Mouse (Mus musculus) liver, embryonic 12.5 days (tissue): ENCODE results near the gene Gm6583. TPM values are rescaled to one million over a fixed set of nuclear protein-coding genes. Genes with fewer than 3 reads are reported as not detected.

Experiments used
- ATAC-seq: fragments of 200-750 bp; cut with Nextera tagmentation; 2 replicates; pipeline ENCODE4 v1.8.0; 2017; ENCODE audit warnings: moderate number of reproducible peaks, mild to moderate bottlenecking, moderate library complexity
- H3K27ac ChIP-seq: fragments of 300-500 bp; sonication (generic); 2 replicates; pipeline ENCODE4 v1.5.1; 2016; ENCODE audit warnings: mild to moderate bottlenecking
- H3K27me3 ChIP-seq: fragments of 300-500 bp; sonication (generic); replicated peaks from 2 replicates; pipeline ENCODE4 v1.6.1; 2016; ENCODE audit warnings: mild to moderate bottlenecking, moderate library complexity
- H3K36me3 ChIP-seq: fragments of 300-500 bp; sonication (generic); 2 replicates; pipeline ENCODE4 v1.6.1; 2016; ENCODE audit warnings: mild to moderate bottlenecking, moderate library complexity
- H3K4me1 ChIP-seq: fragments of 300-500 bp; sonication (generic); 2 replicates; pipeline ENCODE4 v1.6.1; 2016
- H3K4me2 ChIP-seq: fragments of 300-500 bp; sonication (generic); 2 replicates; pipeline ENCODE4 v1.6.1; 2016; ENCODE audit warnings: mild to moderate bottlenecking, moderate library complexity
- H3K4me3 ChIP-seq: fragments of 300-500 bp; sonication (generic); 2 replicates; pipeline ENCODE4 v1.5.1; 2016; ENCODE audit warnings: mild to moderate bottlenecking, moderate library complexity
- H3K9ac ChIP-seq: fragments of 300-500 bp; sonication (generic); 2 replicates; pipeline ENCODE4 v1.6.1; 2016; ENCODE audit warnings: mild to moderate bottlenecking, moderate library complexity
- H3K9me3 ChIP-seq: fragments of 300-500 bp; sonication (generic); replicated peaks from 2 replicates; pipeline ENCODE4 v1.6.1; 2016; ENCODE audit warnings: mild to moderate bottlenecking, moderate library complexity
- WGBS: fragments of 180-500 bp; shearing (Covaris S2); methylation state at CpG from one replicate; pipeline ENCODE4 v1.1.7; 2016; ENCODE audit not compliant: insufficient replicate concordance; 5-methylcytosine and 5-hydroxymethylcytosine counted together
- polyA plus RNA-seq: library from polyadenylated mRNA; unstranded; fragments of >200 nt; fragmentation: Nextera tagmentation; extraction: Ambion mirVana; gene quantifications from 2 replicates; pipeline ENCODE4 v1.2.1, GENCODE M21; 2016

Gm6583 gene
- polyA plus RNA-seq, 1 experiment from 2014 or later, result 0.35 TPM

DNA sequence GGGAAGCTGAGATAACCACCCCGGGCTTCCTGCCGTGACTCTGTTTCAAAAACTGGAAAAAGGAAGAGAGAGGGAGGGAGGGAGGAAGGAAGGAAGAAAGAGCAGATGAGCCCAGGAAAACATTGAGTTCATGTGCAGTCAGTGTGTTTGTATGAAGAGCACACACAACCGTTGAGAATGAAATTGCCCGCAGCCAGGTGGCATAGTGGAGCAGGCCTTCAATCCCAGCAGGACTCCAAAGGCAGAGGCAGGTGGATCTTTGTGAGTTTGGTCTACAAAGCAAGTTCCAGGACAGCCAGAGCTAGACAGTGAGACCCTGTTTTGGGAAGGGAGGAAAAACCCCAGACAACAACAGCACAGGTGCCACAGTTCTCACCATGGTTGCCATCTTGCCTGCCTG lies 11.5 kb upstream of the Gm6583 start:
- peaks cover 82% of the 10 kb centered on the region for H3K36me3 ChIP-seq
- H3K9me3 ChIP-seq, result no peaks in the 10 kb centered on the region
- H3K9ac ChIP-seq, result no peak overlapping the region
- WGBS, result 73% methylated on average over 4 of the region's 4 CpGs
- no peak for ATAC-seq
- H3K27me3 ChIP-seq, result no peaks in the 10 kb centered on the region
- no peak overlapping the region for H3K4me2 ChIP-seq
- H3K4me1 ChIP-seq, result peaks cover 15% of the 10 kb centered on the region; the same call in 1 of the 2 replicates
- no peak overlapping the region for H3K27ac ChIP-seq
- no peak overlapping the region for H3K4me3 ChIP-seq

DNA sequence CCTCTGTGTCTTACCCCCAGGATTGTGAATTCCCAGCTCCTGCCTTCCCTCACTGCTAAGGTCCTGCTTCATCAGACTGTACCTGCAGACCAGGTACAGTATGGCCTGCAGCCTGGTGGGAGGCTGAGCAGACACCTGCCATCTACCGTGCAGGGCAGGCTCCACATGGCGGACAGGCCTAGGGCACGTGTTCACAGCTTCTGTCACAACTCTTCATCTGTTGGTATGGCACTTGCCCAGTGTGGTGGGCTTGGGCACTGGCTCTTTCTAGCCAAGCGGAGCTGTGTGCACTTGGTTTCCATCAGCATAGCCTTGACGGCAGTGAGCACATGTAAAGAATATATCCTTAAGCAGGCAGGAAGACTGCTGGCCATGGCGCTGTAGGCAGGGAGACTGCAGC lies 11.0 kb upstream of the Gm6583 start:
- H3K4me3 ChIP-seq, result no peak overlapping the region
- no peaks in the 10 kb centered on the region for H3K27me3 ChIP-seq
- peaks cover 15% of the 10 kb centered on the region; the same call in 1 of the 2 replicates for H3K4me1 ChIP-seq
- H3K36me3 ChIP-seq, result peaks cover 82% of the 10 kb centered on the region
- 85% methylated on average over 6 of the region's 6 CpGs for WGBS
- peaks cover 4% of the 10 kb centered on the region; the same call in 1 of the 2 replicates for H3K9me3 ChIP-seq
- H3K9ac ChIP-seq, result no peak overlapping the region
- no peak overlapping the region for H3K4me2 ChIP-seq
- H3K27ac ChIP-seq, result no peak overlapping the region
- ATAC-seq, result no peak

DNA sequence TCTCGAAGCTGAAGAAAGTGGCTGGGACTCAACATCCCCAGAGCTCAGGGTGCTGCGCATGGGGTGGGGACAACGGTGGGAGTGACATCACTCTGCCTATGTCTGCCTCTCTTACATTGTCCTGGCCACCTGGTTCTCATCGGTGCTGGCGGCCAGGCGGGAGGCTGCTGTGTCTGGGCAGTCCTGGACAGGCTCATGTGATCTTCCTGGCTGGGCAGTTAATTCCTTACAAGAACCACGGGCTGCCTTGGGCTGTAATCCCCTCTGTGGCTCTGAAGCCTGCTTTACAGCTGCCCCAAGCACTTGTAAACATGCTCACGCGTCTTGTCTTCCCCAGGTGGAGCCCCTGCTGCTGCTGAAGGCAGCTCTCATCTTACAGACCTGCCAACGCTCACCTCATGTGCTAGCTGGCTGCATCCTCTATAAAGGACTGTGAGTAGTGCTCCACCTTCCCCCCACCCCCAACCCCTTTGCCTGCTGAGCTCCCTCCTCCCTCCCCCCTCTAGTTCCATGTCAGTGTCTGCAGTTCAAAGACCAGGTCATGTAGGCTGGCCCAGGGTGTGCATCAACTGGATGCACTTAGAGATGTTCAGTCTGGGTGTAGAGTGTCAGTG lies 8.5 kb upstream of the Gm6583 start:
- no peaks in the 10 kb centered on the region for H3K27me3 ChIP-seq
- H3K27ac ChIP-seq, result no peak overlapping the region
- 87% methylated on average over 10 of the region's 10 CpGs for WGBS
- H3K4me1 ChIP-seq, result peaks cover 28% of the 10 kb centered on the region
- ATAC-seq, result no peak
- H3K9me3 ChIP-seq, result peaks cover 4% of the 10 kb centered on the region; the same call in 1 of the 2 replicates
- H3K4me2 ChIP-seq, result no peak overlapping the region
- H3K4me3 ChIP-seq, result no peak overlapping the region
- no peak overlapping the region for H3K9ac ChIP-seq
- peaks cover 63% of the 10 kb centered on the region for H3K36me3 ChIP-seq

DNA sequence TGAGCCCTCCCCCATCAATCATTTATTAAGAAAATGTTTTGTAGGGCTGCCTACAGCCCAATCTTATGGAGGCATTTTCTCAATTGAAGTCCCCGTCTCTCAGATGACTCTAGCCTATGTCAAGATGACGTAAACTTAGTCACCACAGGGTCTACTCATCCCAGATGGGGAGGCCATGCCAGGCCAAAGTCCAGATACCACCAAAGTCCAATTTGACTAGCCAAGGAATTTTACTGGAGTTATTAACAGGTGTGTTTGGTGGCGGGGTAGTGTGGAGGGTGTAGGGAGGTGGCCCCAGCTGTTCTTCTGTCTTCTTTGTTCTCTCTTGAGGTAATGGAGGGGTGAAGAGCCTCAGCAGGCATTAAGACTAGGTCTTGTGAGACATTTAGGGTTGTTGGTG lies 4.2 kb upstream of the Gm6583 start:
- peak overlapping the region; percentile 64 for H3K4me2 ChIP-seq
- peaks cover 4% of the 10 kb centered on the region; the same call in 1 of the 2 replicates for H3K9me3 ChIP-seq
- no peaks in the 10 kb centered on the region for H3K27me3 ChIP-seq
- ATAC-seq, result peak; percentile 4; the same call in 1 of the 2 replicates
- 77% methylated on average over 3 of the region's 3 CpGs for WGBS
- H3K4me3 ChIP-seq, result 0 out of 2 replicates have a peak overlapping the region, but pooled peaks have one; percentile 23
- H3K27ac ChIP-seq, result peak overlapping the region; percentile 91
- H3K9ac ChIP-seq, result 0 out of 2 replicates have a peak overlapping the region, but pooled peaks have one; percentile 51
- peaks cover 66% of the 10 kb centered on the region for H3K4me1 ChIP-seq
- H3K36me3 ChIP-seq, result peaks cover 66% of the 10 kb centered on the region

DNA sequence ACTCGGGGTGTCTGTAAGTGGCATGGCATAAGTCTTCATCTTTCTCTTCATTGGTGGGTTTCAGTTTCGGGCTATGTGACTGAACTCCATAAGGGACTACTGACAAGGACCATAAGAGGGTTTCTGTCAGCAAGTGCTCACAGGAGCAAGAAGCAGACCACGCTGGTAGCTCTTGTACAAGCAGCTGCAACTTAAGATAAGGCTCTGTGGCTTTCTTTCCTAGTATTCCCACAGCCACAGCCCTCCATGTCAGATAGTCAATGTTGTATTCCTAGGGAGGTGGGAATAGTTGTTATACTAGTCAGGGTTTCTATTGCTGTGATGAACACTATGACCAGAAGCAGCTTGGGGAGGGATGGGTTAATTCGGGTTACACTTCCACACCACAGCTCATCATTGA lies 3.7 kb upstream of the Gm6583 start:
- H3K4me1 ChIP-seq, result peaks cover 70% of the 10 kb centered on the region
- peak; percentile 91 for ATAC-seq
- H3K27ac ChIP-seq, result peak overlapping the region; percentile 91

DNA sequence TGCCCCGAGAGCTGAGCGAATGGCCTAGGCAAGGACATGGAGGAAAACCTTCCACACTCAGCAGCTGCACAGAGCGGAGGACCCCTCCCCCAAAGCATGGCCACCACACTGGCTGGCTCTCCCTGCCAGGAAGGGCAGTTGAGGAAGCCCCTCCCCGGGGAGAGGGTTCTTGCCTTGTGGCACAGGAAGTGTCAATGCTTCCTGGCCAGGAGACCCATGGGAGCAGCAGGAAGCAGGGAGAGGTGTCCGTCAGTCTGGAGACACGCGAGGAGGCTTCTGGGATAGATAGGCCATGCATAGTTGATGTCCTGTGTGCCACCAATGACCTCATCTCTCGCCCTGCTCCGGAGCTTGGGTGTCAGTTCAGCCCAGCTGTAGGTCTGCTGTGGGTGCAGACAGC lies 489 bp upstream of the Gm6583 start:
- H3K27ac ChIP-seq, result peak overlapping the region; percentile 42; the same call in 1 of the 2 replicates
- 66% methylated on average over 9 of the region's 9 CpGs for WGBS

More for the DNA sequence above, 3.7 kb upstream of the Gm6583 start:
- H3K9me3 ChIP-seq, result peaks cover 4% of the 10 kb centered on the region; the same call in 1 of the 2 replicates
- peak overlapping the region; percentile 64 for H3K4me2 ChIP-seq
- peaks cover 66% of the 10 kb centered on the region for H3K36me3 ChIP-seq
- H3K4me3 ChIP-seq, result peak overlapping the region; percentile 23
- H3K27me3 ChIP-seq, result no peaks in the 10 kb centered on the region
- 17% methylated on average over 4 of the region's 4 CpGs for WGBS
- peak overlapping the region; percentile 51 for H3K9ac ChIP-seq

DNA sequence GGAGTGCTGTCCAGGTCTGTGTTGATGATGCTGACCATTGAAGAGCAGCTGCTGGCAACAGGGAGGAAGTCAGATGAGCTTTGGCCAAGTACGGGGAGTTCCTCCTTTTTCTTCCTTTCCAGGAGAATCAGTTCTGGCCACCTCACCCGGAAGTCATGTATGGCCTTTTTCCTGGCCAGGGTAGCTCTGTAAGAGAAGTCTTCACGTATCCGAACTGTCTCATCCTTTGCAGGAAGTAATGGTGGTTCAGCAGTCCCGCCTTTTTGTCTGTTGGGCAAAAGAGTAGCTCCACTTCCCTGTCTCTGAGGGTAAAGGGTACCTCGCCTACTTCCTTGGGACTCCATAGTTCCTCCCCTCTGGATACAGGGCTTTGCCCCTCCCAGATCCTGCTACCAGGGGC lies 340 bp downstream of the Gm6583 start:
- Histone ChIP-seq H3K4me3 (no peak overlapping the region), H3K4me2 (peak overlapping the region; percentile 24; the same call in 1 of the 2 replicates), H3K9ac (no peak overlapping the region), H3K27ac (0 out of 2 replicates have a peak overlapping the region, but pooled peaks have one; percentile 42), H3K4me1 (peaks cover 55% of the 10 kb centered on the region), H3K27me3 (no peaks in the 10 kb centered on the region), H3K9me3 (no peaks in the 10 kb centered on the region), H3K36me3 (peaks cover 68% of the 10 kb centered on the region)
- WGBS, result 47% methylated on average over 6 of the region's 6 CpGs
- ATAC-seq, result no peak

More for the DNA sequence above, 489 bp upstream of the Gm6583 start:
- no peak overlapping the region for H3K9ac ChIP-seq
- no peaks in the 10 kb centered on the region for H3K9me3 ChIP-seq
- peaks cover 55% of the 10 kb centered on the region for H3K4me1 ChIP-seq
- no peak; the same call in 1 of the 2 replicates for ATAC-seq
- no peaks in the 10 kb centered on the region for H3K27me3 ChIP-seq
- no peak overlapping the region for H3K4me3 ChIP-seq
- peaks cover 64% of the 10 kb centered on the region for H3K36me3 ChIP-seq
- H3K4me2 ChIP-seq, result 0 out of 2 replicates have a peak overlapping the region, but pooled peaks have one; percentile 24

DNA sequence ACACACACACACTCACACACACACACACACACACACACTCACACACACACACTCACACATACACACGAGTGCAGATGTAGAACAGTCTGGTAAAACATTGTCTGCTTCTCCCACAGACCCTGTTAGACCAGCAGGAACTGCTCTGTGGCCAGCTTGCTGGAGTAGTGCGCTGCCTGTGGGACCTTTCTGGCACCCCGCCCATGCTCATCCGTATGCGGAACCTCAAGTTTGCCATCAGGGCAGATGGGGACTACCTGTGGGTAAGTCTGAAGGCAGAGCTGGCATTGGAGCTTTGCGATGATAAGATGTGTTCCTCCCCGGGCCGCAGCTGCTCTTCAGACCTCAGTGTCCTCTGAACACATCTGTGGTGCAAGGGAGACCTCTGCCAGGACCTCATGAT lies 6.7 kb downstream of the Gm6583 start:
- H3K4me3 ChIP-seq, result no peak overlapping the region
- no peaks in the 10 kb centered on the region for H3K9me3 ChIP-seq
- 84% methylated on average over 8 of the region's 8 CpGs for WGBS
- no peak overlapping the region for H3K27ac ChIP-seq
- H3K9ac ChIP-seq, result no peak overlapping the region
- no peak overlapping the region for H3K4me2 ChIP-seq
- no peak for ATAC-seq
- H3K4me1 ChIP-seq, result peaks cover 28% of the 10 kb centered on the region
- peaks cover 73% of the 10 kb centered on the region for H3K36me3 ChIP-seq
- no peaks in the 10 kb centered on the region for H3K27me3 ChIP-seq

DNA sequence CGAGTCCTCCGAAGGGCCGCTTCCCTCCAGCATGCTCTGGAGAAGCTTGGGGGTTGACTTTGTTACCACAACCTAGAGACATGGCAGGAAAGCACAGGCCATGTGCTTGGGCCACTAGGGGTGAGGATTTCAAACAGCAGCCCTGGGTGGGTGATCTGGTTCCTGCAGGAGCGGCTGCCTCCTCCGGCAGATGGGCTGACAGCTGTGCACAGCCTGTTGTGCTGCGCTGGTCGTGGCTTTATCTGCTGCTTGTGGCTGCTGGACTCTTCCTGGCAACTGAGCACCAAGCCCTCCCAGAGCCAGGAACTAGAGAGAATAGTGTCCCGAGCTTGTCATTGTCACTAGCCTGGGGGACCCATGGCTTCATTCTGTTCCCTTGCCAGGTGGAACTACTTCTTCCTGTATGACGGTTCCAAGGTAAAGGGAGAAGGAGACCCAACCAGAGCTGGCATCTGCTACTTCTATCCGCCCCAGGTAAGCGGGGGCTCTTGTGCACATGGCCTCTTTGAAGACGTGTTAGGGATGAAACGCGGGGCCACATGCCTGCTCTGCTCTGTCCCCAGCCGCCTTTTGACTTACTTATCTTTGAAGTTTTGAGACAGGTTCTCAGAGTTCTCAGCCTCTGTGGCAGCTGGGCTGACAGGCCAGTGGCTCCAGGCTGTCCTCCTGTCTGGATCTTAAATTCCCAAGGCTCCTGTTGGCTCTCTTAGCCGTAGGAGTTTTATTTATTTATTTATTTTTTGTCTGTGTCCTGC lies 9.4 kb downstream of the Gm6583 start:
- Histone ChIP-seq H3K4me3 (no peak overlapping the region), H3K9me3 (no peaks in the 10 kb centered on the region), H3K27me3 (no peaks in the 10 kb centered on the region), H3K4me1 (peaks cover 50% of the 10 kb centered on the region), H3K4me2 (peak overlapping the region; percentile 80), H3K36me3 (peaks cover 51% of the 10 kb centered on the region), H3K9ac (0 out of 2 replicates have a peak overlapping the region, but pooled peaks have one; percentile 24), H3K27ac (peak overlapping the region; percentile 12; the same call in 1 of the 2 replicates)
- peak; percentile 21; the same call in 1 of the 2 replicates for ATAC-seq
- WGBS, result 52% methylated on average over 16 of the region's 16 CpGs

DNA sequence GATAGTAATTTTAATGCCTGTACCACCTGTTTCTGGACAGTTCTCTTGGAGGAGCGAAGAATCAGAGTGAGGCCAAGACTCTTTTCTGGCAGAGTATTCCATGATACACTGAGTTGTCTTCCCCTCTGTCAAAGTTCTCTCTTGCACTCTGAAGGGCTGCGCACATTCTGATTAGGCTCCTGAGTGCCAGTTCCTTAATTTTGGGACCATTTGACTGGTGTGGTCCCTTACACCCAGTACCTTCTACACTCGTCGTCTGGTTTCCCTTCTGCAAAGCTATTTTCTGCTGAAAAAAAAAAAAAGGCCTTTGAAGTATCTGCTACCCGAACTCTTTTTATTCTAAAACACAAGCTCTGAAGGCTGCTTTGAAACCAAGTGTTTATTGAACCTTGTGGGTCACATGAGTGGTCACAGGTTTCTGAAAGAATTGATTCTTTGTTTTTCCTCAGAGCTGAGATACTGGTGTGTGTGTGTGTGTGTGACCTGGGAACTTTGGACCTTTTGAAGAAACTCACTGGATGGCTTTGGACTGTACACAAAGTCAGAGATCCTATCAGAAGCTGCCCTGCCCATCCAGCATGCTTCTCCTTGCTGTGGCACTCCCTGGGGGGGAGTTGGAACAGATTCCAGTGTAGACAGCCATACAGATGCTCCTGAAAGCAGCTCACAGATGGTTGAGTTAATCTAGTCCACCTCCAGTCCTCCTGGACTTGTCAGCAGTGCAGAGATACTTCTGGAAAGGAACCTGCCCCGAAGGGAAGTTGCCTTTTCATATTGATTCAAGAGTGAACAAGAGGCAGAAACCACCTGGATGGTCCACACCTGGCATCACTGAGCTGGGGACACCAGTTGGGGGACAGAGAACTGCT lies 11.5 kb downstream of the Gm6583 start:
- H3K4me2 ChIP-seq, result peak overlapping the region; percentile 80
- H3K9me3 ChIP-seq, result no peaks in the 10 kb centered on the region
- H3K27me3 ChIP-seq, result no peaks in the 10 kb centered on the region
- 75% methylated on average over 6 of the region's 6 CpGs for WGBS
- H3K36me3 ChIP-seq, result peaks cover 48% of the 10 kb centered on the region
- H3K4me3 ChIP-seq, result 0 out of 2 replicates have a peak overlapping the region, but pooled peaks have one; percentile 88
- H3K9ac ChIP-seq, result 0 out of 2 replicates have a peak overlapping the region, but pooled peaks have one; percentile 6
- ATAC-seq, result no peak
- H3K27ac ChIP-seq, result peak overlapping the region; percentile 75; the same call in 1 of the 2 replicates
- peaks cover 56% of the 10 kb centered on the region for H3K4me1 ChIP-seq

DNA sequence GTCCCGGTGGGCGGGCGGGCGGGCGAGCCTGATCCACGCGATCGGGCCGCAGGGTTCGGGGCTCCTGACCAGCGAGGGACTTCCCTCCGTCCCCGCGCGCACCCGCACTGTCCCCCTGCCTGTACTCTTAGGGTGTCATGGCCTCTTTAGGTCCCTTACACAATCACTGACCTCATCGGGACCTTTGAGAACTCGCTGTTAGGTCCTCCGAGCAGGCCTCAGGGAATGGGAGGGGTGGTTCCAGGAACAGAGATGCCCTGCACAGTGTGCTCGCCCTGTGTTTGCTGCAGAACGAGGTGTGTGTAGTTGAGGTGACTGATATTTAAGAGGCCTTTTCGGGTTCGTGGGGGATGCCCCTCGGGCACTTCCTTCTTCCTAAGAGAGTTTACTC lies 12.6 kb downstream of the Gm6583 start:
- peak overlapping the region; percentile 88 for H3K4me3 ChIP-seq
- peaks cover 51% of the 10 kb centered on the region for H3K36me3 ChIP-seq
- peak overlapping the region; percentile 80 for H3K4me2 ChIP-seq
- H3K9me3 ChIP-seq, result no peaks in the 10 kb centered on the region
- ATAC-seq, result peak; percentile 75
- under 1% methylated on average over 19 of the region's 24 CpGs for WGBS
- H3K9ac ChIP-seq, result peak overlapping the region; percentile 83
- H3K4me1 ChIP-seq, result peaks cover 56% of the 10 kb centered on the region
- H3K27me3 ChIP-seq, result no peaks in the 10 kb centered on the region
- peak overlapping the region; percentile 75 for H3K27ac ChIP-seq
